Mouse (Mus musculus) CH12.LX (cell line): Measurements from ENCODE around the gene Harbi1. TPM values are rescaled to one million over a fixed set of nuclear protein-coding genes. Genes with fewer than 3 reads are reported as not detected.
"Not testable (repeated sequence)": the region's sequence is repeated elsewhere in the genome, so short reads cannot be mapped to it uniquely, and the experiment has no call there.

Source experiments
- DNase-seq: peaks from one replicate; pipeline ENCODE4 v3.0.0-alpha.2; 2013; ENCODE audit errors: extremely low read depth
- H3K27ac ChIP-seq: 2 replicates; pipeline ENCODE4 v1.5.1; 2012; ENCODE audit warnings: low read depth, mild to moderate bottlenecking, control low read depth, moderate library complexity; ENCODE audit not compliant: insufficient read depth
- H3K27me3 ChIP-seq: replicated peaks from 2 replicates; pipeline ENCODE3; 2012; ENCODE audit warnings: inconsistent platforms
- H3K36me3 ChIP-seq, 2 experiments: replicated peaks in 1 of 2; 2 replicates each; pipeline versions ENCODE3 to v1.6.1; 2012; ENCODE audit warnings: inconsistent platforms in 1 of 2, low read length in 1 of 2, mild to moderate bottlenecking in 1 of 2, mixed read lengths in 1 of 2, moderate library complexity in 1 of 2; ENCODE audit not compliant: control insufficient read depth in 1 of 2, insufficient read depth in 1 of 2
- H3K4me1 ChIP-seq, 2 experiments: 2 replicates each; pipeline ENCODE4 v1.6.1; 2012; ENCODE audit warnings: inconsistent platforms in 1 of 2, moderate library complexity in 1 of 2; ENCODE audit not compliant: insufficient read depth in 2 of 2, control insufficient read depth in 1 of 2
- H3K4me2 ChIP-seq: 2 replicates; pipeline ENCODE4 v1.6.1; 2012; ENCODE audit warnings: low read depth, mild to moderate bottlenecking, control low read depth; ENCODE audit not compliant: poor library complexity, insufficient read depth, severe bottlenecking
- H3K4me3 ChIP-seq, 3 experiments: fragments of 150-350 bp in 1 of 3; sonication (generic) in 1 of 3; replicated peaks in 1 of 3; 2 replicates each; pipeline versions ENCODE3 to v1.5.1; 2011 to 2012; ENCODE audit warnings: low read depth in 2 of 3, low read length in 2 of 3, mild to moderate bottlenecking in 2 of 3, moderate library complexity in 2 of 3, control low read depth in 1 of 3, improper control_type of control experiment in 1 of 3, inconsistent platforms in 1 of 3, mixed read lengths in 1 of 3; ENCODE audit not compliant: poor library complexity in 1 of 3
- H3K79me2 ChIP-seq: replicated peaks from 2 replicates; pipeline ENCODE4 v1.6.1; 2012; ENCODE audit warnings: mild to moderate bottlenecking, moderate library complexity; ENCODE audit not compliant: control insufficient read depth, poor library complexity, insufficient read depth, severe bottlenecking; ENCODE audit errors: extremely low read depth
- H3K9ac ChIP-seq: 2 replicates; pipeline ENCODE4 v1.6.1; 2012; ENCODE audit warnings: low read depth, mild to moderate bottlenecking, control low read depth, moderate library complexity; ENCODE audit not compliant: insufficient read depth
- H3K9me3 ChIP-seq: replicated peaks from 2 replicates; pipeline ENCODE3; 2012; ENCODE audit warnings: low read length, inconsistent platforms, mixed read lengths
- CTCF ChIP-seq, 2 experiments: IDR thresholded peaks in 1 of 2; conservative IDR thresholded peaks in 1 of 2; 2 replicates each; pipeline ENCODE4 v1.5.1; 2011 to 2012; ENCODE audit warnings: low read depth in 2 of 2, low read length in 2 of 2, improper control_type of control experiment in 1 of 2, inconsistent platforms in 1 of 2, mild to moderate bottlenecking in 1 of 2, moderate library complexity in 1 of 2
- ETS1 ChIP-seq: conservative IDR thresholded peaks from 2 replicates; pipeline ENCODE4 v1.6.1; 2012; ENCODE audit warnings: low read depth, mild to moderate bottlenecking, inconsistent platforms, low read length, improper control_type of control experiment, moderate library complexity
- GABPA ChIP-seq: IDR thresholded peaks from 2 replicates; pipeline ENCODE4 v1.6.1; 2012; ENCODE audit warnings: low read depth, low read length, improper control_type of control experiment, inconsistent platforms; ENCODE audit not compliant: insufficient replicate concordance
- MYC ChIP-seq: IDR thresholded peaks from 2 replicates; pipeline ENCODE4 v1.6.1; 2011; ENCODE audit warnings: low read depth, mild to moderate bottlenecking, improper control_type of control experiment, low read length
- NRF1 ChIP-seq: IDR thresholded peaks from 2 replicates; pipeline ENCODE4 v1.6.1; 2014; ENCODE audit warnings: low read depth, mild to moderate bottlenecking, inconsistent platforms, low read length, improper control_type of control experiment, moderate library complexity
- RAD21 ChIP-seq: IDR thresholded peaks from 2 replicates; pipeline ENCODE4 v1.6.1; 2011; ENCODE audit warnings: low read depth, mild to moderate bottlenecking, low read length, improper control_type of control experiment, moderate library complexity
- USF1 ChIP-seq: IDR thresholded peaks from 2 replicates; pipeline ENCODE4 v1.6.1; 2014; ENCODE audit warnings: low read depth, mild to moderate bottlenecking, inconsistent platforms, low read length, improper control_type of control experiment
- ZNF384 ChIP-seq: IDR thresholded peaks from 2 replicates; pipeline ENCODE4 v1.6.1; 2012; ENCODE audit warnings: low read depth, low read length, improper control_type of control experiment, inconsistent platforms
- dilution Hi-C: fragments of 300-500 bp; cut with MboI; formaldehyde crosslinking; loops from 2 replicates; pipeline ENCODE4 v1.14.3; 2020; ENCODE audit warnings: low sequenced_read_pairs; ENCODE audit not compliant: extremely low pct_unique_long_range_greater_than_20kb, extremely low pct_ligation_motif_present
- in situ Hi-C: fragments of 300-500 bp; cut with MboI; formaldehyde crosslinking; loops from 3 replicates; pipeline ENCODE4 v1.14.3; 2019; ENCODE audit warnings: low sequenced_read_pairs, low pct_ligation_motif_present, low pct_unique_long_range_greater_than_20kb, mixed read lengths
- polyA plus RNA-seq: library from polyadenylated mRNA; unstranded; fragments of >175 nt; gene quantifications from 2 replicates; pipeline ENCODE4 v1.2.1, GENCODE M21; 2012; ENCODE audit warnings: low read depth; ENCODE audit not compliant: insufficient read length
- total RNA-seq, 2 experiments: library from RNA; depleted of rRNA; stranded (reverse); fragments of 300-350 nt in 1 of 2; fragments of >200 nt in 1 of 2; gene quantifications; 2 replicates each; pipeline ENCODE4 v1.2.3; 2012 to 2014

The Harbi1 gene
- total and polyA plus RNA-seq, 3 experiments, result 8.1 to 18.8 (median 13.3) TPM

DNA sequence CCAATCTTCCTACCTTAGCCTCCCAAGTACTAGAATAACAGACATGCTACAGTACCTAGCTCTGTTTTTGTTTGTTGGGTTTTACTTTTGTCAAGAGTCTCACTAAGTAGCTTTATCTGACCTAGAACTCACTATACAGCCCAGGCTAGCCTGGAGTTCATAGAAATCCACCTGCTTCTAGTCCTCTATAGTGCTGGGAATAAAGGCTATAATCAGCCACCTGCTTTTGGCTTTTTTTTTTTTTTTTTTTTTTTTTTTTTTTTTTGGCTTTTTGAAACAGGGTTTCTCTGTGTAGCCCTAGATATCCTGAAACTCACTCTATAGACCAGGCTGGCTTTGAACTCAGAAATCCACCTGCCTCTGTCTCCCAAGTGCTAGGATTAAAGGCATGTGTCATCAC is 13.3 kb downstream of the Harbi1 start:
- H3K4me3 ChIP-seq, result no peak overlapping the region
- peaks cover 0 to 11% of the 10 kb centered on the region in 2 experiments; a peak in 2 of 4 replicates for H3K4me1 ChIP-seq
- H3K27ac ChIP-seq, result no peak overlapping the region
- DNase-seq, result no peak
- H3K79me2 ChIP-seq, result no peaks in the 10 kb centered on the region
- no peaks in the 10 kb centered on the region for H3K27me3 ChIP-seq
- dilution Hi-C loops, result no loop called here
- TF ChIP-seq CTCF (conservative IDR thresholded peaks at IDR 0.05 in 1 of 2, IDR thresholded peaks at IDR 0.05 in 1 of 2; ENCODE audit: low read depth in 2 of 2, low read length in 2 of 2) (no peak), ZNF384 (peak; percentile 61), RAD21 (no peak), ETS1 (no peak)
- no peak overlapping the region for H3K9ac ChIP-seq
- H3K4me2 ChIP-seq, result no peak overlapping the region
- H3K36me3 ChIP-seq, result peaks cover 8 to 16% of the 10 kb centered on the region in 2 experiments
- no peaks in the 10 kb centered on the region for H3K9me3 ChIP-seq
- in situ Hi-C loops, result no loop called here

GRCm38 (mm10) chr2:91724716-91725115 is 14.1 kb downstream of the Harbi1 start:
- in situ Hi-C loops, result no loop called here
- Histone ChIP-seq H3K79me2 (no peaks in the 10 kb centered on the region; the same call in 1 of the 2 replicates), H3K9me3 (no peaks in the 10 kb centered on the region), H3K4me1 (peaks cover 0 to 12% of the 10 kb centered on the region in 2 experiments; a peak in 2 of 4 replicates), H3K27ac (no peak overlapping the region), H3K4me2 (no peak overlapping the region), H3K36me3 (peaks cover 8 to 13% of the 10 kb centered on the region in 2 experiments), H3K9ac (no peak overlapping the region), H3K4me3 (no peak overlapping the region), H3K27me3 (no peaks in the 10 kb centered on the region)
- TF ChIP-seq NRF1, result no peak
- no peak for TF ChIP-seq MYC
- TF ChIP-seq GABPA, result no peak
- TF ChIP-seq USF1, result no peak
- no peak for TF ChIP-seq RAD21
- dilution Hi-C loops, result no loop called here
- no peak for DNase-seq

DNA sequence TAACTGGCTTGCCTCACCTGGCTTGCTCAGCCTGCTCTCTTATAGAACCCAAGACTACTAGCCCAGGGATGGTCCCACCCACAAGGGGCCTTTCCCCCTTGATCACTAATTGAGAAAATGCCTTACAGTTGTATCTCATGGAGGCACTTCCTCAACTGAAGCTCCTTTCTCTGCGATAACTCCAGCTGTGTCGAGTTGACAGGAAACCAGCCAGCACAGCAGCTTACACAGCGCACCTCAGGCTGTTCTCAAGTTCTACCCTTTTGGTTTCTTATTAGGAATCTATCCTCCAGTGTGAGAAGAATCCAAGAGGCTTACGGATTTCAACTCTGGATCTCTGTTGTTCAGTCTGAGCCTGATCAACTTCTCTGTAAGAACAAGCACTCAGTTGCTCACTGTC is 14.8 kb downstream of the Harbi1 start:
- H3K9ac ChIP-seq, H3K4me2 ChIP-seq, H3K27me3 ChIP-seq, H3K9me3 ChIP-seq, H3K4me3 ChIP-seq, H3K79me2 ChIP-seq, H3K27ac ChIP-seq, DNase-seq, H3K36me3 ChIP-seq, dilution Hi-C loops, in situ Hi-C loops: not testable (repeated sequence)
- H3K4me1 ChIP-seq, result peaks cover 0 to 12% of the 10 kb centered on the region in 2 experiments; a peak in 2 of 4 replicates
